Mouse (Mus musculus) urinary bladder, postnatal 25 days (tissue): ENCODE results near the gene Clic4.
A peak's percentile ranks its signal among the peaks of the same experiment; 100 is the strongest.
"Not testable (repeated sequence)": the region's sequence is repeated elsewhere in the genome, so short reads cannot be mapped to it uniquely, and the experiment has no call there.

Source experiments
- DNase-seq: peaks from one replicate; pipeline ENCODE4 v3.0.0; 2022; ENCODE audit warnings: low spot score

Clic4 gene

GRCm38 (mm10) chr4:135292477-135293089 lies 20.0 kb upstream of the Clic4 start:
- DNase-seq, result no peak

- DNase-seq, result no peak
Observed at GRCm38 (mm10) chr4:135291841-135292240, 19.2 kb upstream of the Clic4 start.

- DNase-seq, result no peak
Observed at GRCm38 (mm10) chr4:135291199-135291598, 18.6 kb upstream of the Clic4 start.

GRCm38 (mm10) chr4:135287975-135288374 lies 15.4 kb upstream of the Clic4 start:
- no peak for DNase-seq

GRCm38 (mm10) chr4:135286833-135287395 lies 14.3 kb upstream of the Clic4 start:
- no peak for DNase-seq

GRCm38 (mm10) chr4:135286033-135286622 lies 13.5 kb upstream of the Clic4 start:
- DNase-seq, result no peak

- DNase-seq, result no peak
Observed at GRCm38 (mm10) chr4:135285436-135285835, 12.8 kb upstream of the Clic4 start.

- DNase-seq, result no peak
Observed at GRCm38 (mm10) chr4:135283875-135284274, 11.3 kb upstream of the Clic4 start.

GRCm38 (mm10) chr4:135283417-135283816 lies 10.8 kb upstream of the Clic4 start:
- DNase-seq, result no peak

GRCm38 (mm10) chr4:135282651-135283290 lies 10.2 kb upstream of the Clic4 start:
- no peak for DNase-seq

- DNase-seq, result not testable (repeated sequence)
Observed at GRCm38 (mm10) chr4:135280016-135280415, 7.4 kb upstream of the Clic4 start.

- no peak for DNase-seq
Observed at GRCm38 (mm10) chr4:135276681-135277379, 4.2 kb upstream of the Clic4 start.

GRCm38 (mm10) chr4:135274761-135275160 lies 2.1 kb upstream of the Clic4 start:
- DNase-seq, result no peak

GRCm38 (mm10) chr4:135273307-135273682 lies 681 bp upstream of the Clic4 start:
- peak; percentile 28 for DNase-seq

GRCm38 (mm10) chr4:135271881-135272616 lies 565 bp downstream of the Clic4 start:
- peak; percentile 60 for DNase-seq

GRCm38 (mm10) chr4:135271419-135271828 lies 1.2 kb downstream of the Clic4 start:
- no peak for DNase-seq

- DNase-seq, result no peak
Observed at GRCm38 (mm10) chr4:135270476-135270875, 2.1 kb downstream of the Clic4 start.

GRCm38 (mm10) chr4:135269656-135270341 lies 2.8 kb downstream of the Clic4 start:
- DNase-seq, result no peak

GRCm38 (mm10) chr4:135267521-135267920 lies 5.1 kb downstream of the Clic4 start:
- DNase-seq, result no peak

- DNase-seq, result no peak
Observed at GRCm38 (mm10) chr4:135266987-135267386, 5.6 kb downstream of the Clic4 start.

- DNase-seq, result no peak
Observed at GRCm38 (mm10) chr4:135260434-135260833, 12.2 kb downstream of the Clic4 start.
